Mouse (Mus musculus) yolk sac, embryonic 10.5 days (tissue): ENCODE results near the gene P4hb.
A peak's percentile ranks its signal among the peaks of the same experiment; 100 is the strongest.
"Not testable (repeated sequence)": the region's sequence is repeated elsewhere in the genome, so short reads cannot be mapped to it uniquely, and the experiment has no call there.

Experiments used
- DNase-seq: peaks from one replicate; pipeline ENCODE4 v3.0.0-alpha.2; 2017; ENCODE audit warnings: low spot score

Gene P4hb

GRCm38 (mm10) chr11:120598283-120598989 is 25.4 kb upstream of the P4hb start, which contains the start of the genes Alyref and Anapc11:
Gene Alyref (minus strand): TSS chr11:120598365.
Gene Anapc11 (plus strand): TSS chr11:120598421.
- peak; percentile 94 for DNase-seq

DNA sequence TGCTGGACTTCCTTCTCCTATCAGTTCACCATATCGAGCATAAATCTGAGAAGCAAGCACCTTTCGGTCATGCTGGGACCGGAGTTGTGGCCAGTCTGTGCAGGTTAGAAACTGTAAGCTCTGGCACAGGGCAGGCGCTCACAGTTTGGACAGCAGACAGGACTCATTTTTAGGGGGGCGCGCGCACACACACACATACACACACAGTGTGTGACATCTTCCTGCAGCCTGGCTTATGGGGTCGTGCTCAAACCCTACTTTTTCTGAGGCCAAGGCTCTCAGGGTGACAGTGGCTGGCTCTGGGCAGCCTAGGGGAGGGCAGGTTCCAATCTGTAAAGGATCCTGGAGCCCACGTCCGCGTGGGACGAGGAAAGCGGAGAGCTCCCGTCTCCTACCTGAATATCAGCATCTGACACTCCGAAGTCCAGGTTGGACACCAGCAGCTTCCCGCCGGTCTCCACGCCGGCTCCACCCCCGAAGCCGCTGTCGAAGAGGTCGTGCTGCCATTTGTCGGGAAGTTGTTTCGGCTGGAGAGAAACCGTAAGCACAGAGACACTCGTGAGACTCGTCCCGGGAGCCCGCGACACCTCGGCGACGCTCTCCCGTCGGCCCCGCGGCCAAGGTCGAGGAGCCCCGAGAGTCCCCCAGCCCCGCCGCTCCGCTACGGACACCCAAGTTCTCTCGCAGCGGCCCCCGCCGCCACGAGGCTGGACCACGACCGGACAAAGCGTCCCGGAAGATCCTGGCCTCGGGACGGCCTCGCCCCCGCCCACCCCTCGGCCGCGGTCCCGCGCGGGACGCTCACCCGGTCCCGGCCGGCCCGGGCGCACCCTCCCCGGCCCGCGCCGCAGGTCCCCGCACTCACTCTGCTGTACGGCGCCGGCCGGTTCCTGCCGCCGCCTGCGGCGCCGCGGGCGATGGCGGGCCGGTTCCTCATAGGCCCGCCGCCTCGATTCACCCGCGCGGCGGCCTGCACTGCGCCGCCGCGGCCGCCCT is 24.5 kb upstream of the P4hb start:
- peak; percentile 32 for DNase-seq

DNA sequence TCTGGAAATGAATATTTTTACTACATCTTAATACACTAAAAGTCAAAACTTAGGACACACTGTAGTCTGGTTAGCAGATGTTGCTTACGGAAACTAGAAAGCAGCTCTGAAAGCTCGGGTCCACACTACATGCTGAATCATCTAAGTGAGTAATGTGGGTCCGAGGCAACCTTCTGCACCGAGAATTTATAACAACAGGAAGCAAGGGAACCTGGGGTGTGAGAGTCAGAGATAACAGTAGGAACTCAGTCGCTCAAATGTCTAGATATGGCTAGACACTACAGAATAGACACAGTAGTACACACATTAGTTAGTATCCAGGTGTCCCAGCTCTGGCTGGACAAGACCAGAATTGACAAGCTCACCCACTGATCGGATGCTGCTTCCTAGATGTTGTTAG is 15.5 kb upstream of the P4hb start:
- no peak for DNase-seq

- no peak for DNase-seq
These were observed 10.9 kb upstream of the P4hb start for GRCm38 (mm10) chr11:120583937-120584336.

- not testable (repeated sequence) for DNase-seq
These were observed 9.9 kb upstream of the P4hb start for GRCm38 (mm10) chr11:120582982-120583293.

- DNase-seq = no peak
These were observed 9.4 kb upstream of the P4hb start for GRCm38 (mm10) chr11:120582268-120582981.

GRCm38 (mm10) chr11:120581490-120582267 is 8.6 kb upstream of the P4hb start, which contains the start of gene Arhgdia:
Gene Arhgdia (minus strand): TSS chr11:120581624.
- DNase-seq = peak; percentile 86

DNA sequence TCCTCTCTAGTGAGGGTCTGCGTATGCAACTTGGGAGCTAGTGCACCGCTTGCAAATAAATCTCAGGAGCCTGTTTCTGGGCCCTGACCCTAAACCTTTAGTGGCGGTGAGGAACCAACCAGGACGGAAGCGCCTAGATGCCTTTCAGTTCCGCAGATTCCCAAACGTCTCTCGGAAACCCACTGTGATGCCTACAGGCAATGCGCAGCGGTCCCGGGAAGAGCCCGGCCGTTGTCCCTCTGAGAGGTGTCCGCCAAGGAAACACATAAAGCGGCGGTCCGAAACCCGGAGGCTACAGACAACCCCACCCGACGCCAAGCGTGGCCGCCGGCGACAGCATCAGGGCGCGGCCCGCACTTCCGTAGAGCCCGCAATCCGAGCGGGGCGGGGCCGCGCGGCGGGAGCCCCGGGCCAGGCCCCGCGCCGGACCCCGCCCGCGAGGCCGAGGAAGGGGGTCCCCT is 7.8 kb upstream of the P4hb start:
- no peak for DNase-seq

GRCm38 (mm10) chr11:120580190-120580589 is 7.1 kb upstream of the P4hb start:
- DNase-seq = peak; percentile 56

DNA sequence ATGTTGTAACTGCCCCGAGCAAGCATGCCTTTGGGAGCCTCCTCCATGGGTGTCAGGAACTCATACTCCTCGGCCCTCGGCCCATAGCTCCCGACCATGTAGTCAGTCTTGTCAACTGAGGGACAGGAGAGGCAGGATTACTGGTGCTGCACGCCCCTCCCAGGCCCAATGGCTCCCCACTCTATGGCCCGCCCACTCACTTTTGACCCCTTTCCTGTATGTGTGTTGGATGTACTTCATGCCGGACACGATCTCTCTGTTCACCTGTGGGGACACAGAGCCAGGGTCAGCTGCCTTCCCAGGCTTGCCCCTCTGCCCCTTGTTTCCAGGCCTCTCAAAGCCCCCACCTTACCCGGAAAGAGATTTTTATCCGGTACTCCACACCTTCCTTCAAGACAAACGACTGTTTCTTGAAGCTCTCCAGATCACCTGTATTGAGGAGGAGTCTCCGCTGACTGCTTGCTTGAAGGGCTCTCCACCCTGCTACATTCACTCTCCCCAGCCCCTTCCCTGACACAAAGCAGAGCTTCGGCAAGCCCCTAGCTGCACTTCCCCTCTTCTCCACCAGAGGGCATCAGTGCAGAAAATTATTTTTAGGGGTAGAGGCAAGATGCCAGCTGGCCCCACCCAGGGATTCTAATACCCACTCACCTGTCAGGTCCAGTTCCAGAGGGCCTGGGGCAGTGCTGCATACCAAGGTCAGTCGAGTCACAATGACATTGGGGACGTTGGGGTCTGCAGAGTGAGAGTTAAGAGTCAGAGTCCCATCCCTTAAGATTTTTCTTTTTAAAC is 6.5 kb upstream of the P4hb start:
- DNase-seq = peak; percentile 74

DNA sequence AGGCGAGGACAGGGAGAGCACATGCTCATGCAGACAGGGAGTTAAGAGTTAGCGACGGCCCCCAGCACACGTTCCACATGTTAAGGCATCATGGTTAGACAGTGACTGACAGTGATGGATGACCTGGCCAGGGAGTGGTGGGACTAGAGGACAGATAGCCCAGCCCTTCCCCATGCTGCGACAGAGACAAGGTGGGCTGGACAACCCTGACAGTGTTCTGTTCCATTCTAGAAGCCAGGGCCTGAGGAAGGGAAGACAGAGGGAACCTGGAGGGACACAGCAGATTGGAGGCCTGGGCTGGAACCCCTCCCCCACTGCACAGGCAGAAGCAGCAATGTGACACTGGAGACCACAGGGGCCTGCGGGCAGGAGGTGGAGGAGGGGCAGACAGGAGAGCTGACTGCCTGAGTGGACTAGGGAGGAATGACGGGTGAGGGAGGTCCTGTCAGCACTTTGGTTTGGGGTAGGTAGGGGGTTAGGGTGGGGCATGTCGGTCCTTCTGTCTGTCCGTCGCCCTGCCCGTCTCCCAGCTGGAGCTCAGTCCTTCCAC is 5.7 kb upstream of the P4hb start:
- peak; percentile 24 for DNase-seq

DNA sequence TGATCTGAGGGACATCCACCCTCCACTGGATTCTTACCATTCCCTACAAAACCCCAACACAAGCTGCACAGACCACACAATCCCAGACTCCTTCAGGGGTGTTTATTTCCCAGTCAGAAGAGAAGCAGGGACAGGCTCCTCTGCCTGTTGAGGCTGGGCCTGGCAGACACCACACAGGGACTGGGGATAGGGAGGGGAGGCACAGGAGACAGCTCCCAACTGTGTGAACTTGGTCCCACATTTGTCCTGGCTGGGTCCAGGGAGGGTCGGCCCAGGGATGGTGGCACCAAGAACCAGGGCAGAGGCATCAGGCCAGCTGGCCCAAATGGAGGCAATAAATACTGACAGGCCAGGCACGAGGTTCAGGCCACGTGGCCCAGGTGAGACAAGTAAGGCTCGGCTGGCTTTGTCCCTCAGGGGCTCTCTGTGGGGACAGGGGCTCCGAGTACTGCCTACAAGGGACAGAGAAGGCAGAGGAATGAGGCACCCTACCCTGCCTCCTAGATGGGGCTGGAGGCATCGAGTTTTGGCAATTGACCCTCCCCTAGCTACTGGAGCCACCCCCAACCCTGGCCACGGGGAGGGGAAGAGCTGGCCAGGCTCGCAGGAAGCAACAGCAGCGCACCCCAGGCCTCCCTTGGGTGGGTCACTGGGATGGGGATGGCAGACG is 5.1 kb upstream of the P4hb start:
- DNase-seq = no peak

DNA sequence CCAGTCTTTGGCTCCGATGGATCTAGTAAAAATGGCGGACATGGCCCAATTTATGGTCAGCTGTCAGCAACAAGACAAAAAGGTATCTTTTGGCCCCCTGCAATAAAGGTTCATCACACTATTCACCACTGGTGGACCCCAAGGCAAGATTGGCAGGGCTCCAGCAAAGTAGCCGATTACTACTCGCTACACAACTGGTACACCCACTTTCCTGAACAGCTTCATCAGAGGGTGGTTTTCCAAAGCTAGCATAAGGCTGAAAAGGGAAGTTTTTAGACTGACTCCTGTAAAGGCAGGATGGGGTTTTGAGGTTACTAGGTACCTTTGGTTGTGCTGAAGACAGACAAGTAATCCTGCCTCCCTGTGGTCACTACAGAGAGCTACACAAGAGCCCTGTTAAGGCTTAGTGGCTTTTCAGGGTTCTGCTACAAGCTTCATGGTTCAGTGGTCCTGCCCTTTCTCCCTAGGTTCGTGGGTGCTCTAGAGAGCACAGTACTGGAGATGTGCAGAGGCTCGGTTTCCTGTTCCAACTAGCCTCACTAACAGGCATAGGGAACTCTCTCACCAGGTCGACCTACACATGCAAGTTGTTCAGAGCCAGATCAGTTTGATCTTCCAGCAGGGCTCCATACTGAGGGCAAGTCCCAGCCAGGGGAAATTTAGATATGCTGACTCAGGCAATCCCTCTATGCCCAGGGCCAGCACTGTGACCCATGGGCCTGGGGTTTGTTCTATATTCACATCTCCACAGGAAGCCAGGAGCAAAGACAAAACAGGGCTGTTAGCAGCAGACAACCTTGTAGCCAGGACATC is 4.4 kb upstream of the P4hb start:
- peak; percentile 41 for DNase-seq

- DNase-seq = peak; percentile 87
These were observed 3.4 kb upstream of the P4hb start for GRCm38 (mm10) chr11:120576365-120576981.

- DNase-seq = no peak
These were observed 2.9 kb upstream of the P4hb start for GRCm38 (mm10) chr11:120575940-120576339.

DNA sequence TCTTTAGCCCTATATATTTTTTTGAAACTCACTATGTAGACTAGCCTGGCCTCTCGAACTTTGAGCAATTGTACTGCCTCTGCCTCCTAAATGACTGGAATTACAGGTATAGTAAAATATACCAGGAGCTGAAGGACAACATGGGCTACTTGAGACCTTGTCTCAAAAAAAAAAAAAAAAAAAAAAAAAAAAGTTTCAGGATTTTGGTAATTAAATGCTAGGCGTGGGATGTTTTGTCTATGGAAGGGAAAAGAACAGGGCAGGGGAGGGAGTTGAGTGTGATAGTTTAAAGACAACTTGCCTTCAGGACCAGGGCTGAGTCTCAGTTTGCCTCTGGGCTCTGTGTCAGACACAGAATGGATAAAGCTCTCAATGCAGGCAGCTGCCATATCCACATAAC is 2.0 kb upstream of the P4hb start:
- DNase-seq = no peak

DNA sequence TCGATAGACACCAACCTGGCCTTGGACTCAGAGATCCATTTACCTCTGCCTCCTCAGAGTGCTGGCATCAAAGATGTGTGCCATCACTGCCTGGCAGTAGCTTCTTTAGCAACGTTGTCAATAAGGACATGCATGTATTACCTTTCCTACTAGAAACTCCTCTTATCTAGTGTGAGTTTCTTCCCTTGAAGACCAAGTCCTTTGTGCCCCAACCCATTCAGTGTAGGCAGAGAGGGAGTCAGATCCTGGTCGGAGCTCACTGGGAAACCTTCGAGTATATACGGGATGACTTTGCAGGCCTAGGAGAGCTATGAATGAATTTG is 1.2 kb upstream of the P4hb start:
- no peak for DNase-seq

- DNase-seq = no peak
These were observed 678 bp upstream of the P4hb start for GRCm38 (mm10) chr11:120573585-120574277.
